Mouse (Mus musculus): ENCODE measurements around the gene Nxph1.

- TF ChIP-seq EP300 (IDR thresholded peaks at IDR 0.05; ENCODE audit: low read depth in 1 of 2, low read length in 2 of 2), result no peak
- TF ChIP-seq MAZ (IDR thresholded peaks at IDR 0.05; ENCODE audit: low read depth, low read length), result no peak
- TF ChIP-seq CTCF (IDR thresholded peaks at IDR 0.05 in 2 of 3, conservative IDR thresholded peaks at IDR 0.05 in 1 of 3; ENCODE audit: control insufficient read depth in 1 of 3, insufficient read depth in 1 of 3, low read depth in 2 of 3, low read length in 3 of 3, poor library complexity in 1 of 3, severe bottlenecking in 1 of 3), result peak; percentile 33 to 76 (median 55); a peak in 5 of 6 replicates
- no peak for TF ChIP-seq E2F4 (IDR thresholded peaks at IDR 0.05; ENCODE audit: borderline replicate concordance, low read depth, low read length)
- no peak for TF ChIP-seq TAL1 (IDR thresholded peaks at IDR 0.05; ENCODE audit: low read length)
- TF ChIP-seq SIN3A (IDR thresholded peaks at IDR 0.05; ENCODE audit: low read length), result no peak
- no peak for TF ChIP-seq UBTF (IDR thresholded peaks at IDR 0.05; ENCODE audit: borderline replicate concordance, insufficient read depth, low read depth, low read length)
- TF ChIP-seq KAT2A (conservative IDR thresholded peaks at IDR 0.05; ENCODE audit: low read depth, low read length), result no peak
- TF ChIP-seq NELFE (IDR thresholded peaks at IDR 0.05; ENCODE audit: low read depth, low read length), result no peak
- no peak for TF ChIP-seq TCF12 (IDR thresholded peaks at IDR 0.05; ENCODE audit: low read depth, low read length)
- TF ChIP-seq POLR2A (IDR thresholded peaks at IDR 0.05; ENCODE audit: control insufficient read depth in 1 of 2, insufficient read depth in 1 of 2, low read depth in 1 of 2, low read length in 2 of 2, poor library complexity in 1 of 2), result no peak
- no peak for TF ChIP-seq RCOR1 (IDR thresholded peaks at IDR 0.05; ENCODE audit: low read depth, low read length)
- TF ChIP-seq ELF1 (IDR thresholded peaks at IDR 0.05; ENCODE audit: low read depth, low read length), result no peak
- no peak for TF ChIP-seq POLR2AphosphoS2 (IDR thresholded peaks at IDR 0.05; ENCODE audit: low read length)
Measured at GRCm38 (mm10) chr6:8935705-8936104, 12.5 kb upstream of the Nxph1 start.

All from MEL (cell line).